ENCODE assay signal across 8 mouse cellular contexts in genomic region chr3:100906916-100907315, GRCm38 (mm10). TPM values are rescaled to one million over a fixed set of nuclear protein-coding genes. Genes with fewer than 3 reads are reported as not detected.
A peak's percentile ranks its signal among the peaks of the same experiment; 100 is the strongest.
DNase-seq lines count a peak whose midpoint lies in the region; ATAC-seq and TF ChIP-seq lines count a peak whose summit lies in the region.

No protein-coding gene starts in this region.

- peak; percentile 41; the same call in 1 of the 2 replicates for ATAC-seq in hindbrain, postnatal 0 days
- ATAC-seq in hindbrain, embryonic 16.5 days = no peak

- H3K4me3 ChIP-seq in hindbrain, postnatal 0 days (ENCODE audit: low read length) = no peak overlapping the region
- H3K4me3 ChIP-seq in hindbrain, embryonic 16.5 days (ENCODE audit: low read length) = no peak overlapping the region
- no peak overlapping the region for H3K4me3 ChIP-seq in thymus, adult 2 months (ENCODE audit: control insufficient read depth, insufficient read depth, low read length)

- TF ChIP-seq POLR2A in thymus, adult 2 months (IDR thresholded peaks at IDR 0.05; ENCODE audit: control insufficient read depth, extremely low read depth, insufficient read depth, low read length, poor library complexity) = no peak

- 37% methylated on average over 3 of the region's 3 CpGs for WGBS in hindbrain, postnatal 0 days
- 31% methylated on average over 3 of the region's 3 CpGs for WGBS in hindbrain, embryonic 16.5 days
- WGBS in thymus, adult 2 months = 53% methylated on average over 3 of the region's 3 CpGs

- H3K9me3 ChIP-seq in hindbrain, postnatal 0 days (ENCODE audit: low read length) = no peaks in the 10 kb centered on the region
- no peaks in the 10 kb centered on the region for H3K9me3 ChIP-seq in hindbrain, embryonic 16.5 days (ENCODE audit: control insufficient read depth, low read length)

- H3K9ac ChIP-seq in hindbrain, postnatal 0 days (replicated peaks; ENCODE audit: low read length) = no peak overlapping the region
- no peak overlapping the region for H3K9ac ChIP-seq in hindbrain, embryonic 16.5 days (ENCODE audit: low read depth, low read length)

- H3K27ac ChIP-seq in hindbrain, postnatal 0 days = no peak overlapping the region
- H3K27ac ChIP-seq in hindbrain, embryonic 16.5 days (ENCODE audit: low read depth, low read length) = no peak overlapping the region
- no peak overlapping the region for H3K27ac ChIP-seq in thymus, adult 2 months (ENCODE audit: control insufficient read depth, insufficient read depth, low read length)

- no peaks in the 10 kb centered on the region for H3K36me3 ChIP-seq in hindbrain, postnatal 0 days (ENCODE audit: insufficient read depth, low read length)
- H3K36me3 ChIP-seq in hindbrain, embryonic 16.5 days (ENCODE audit: control insufficient read depth, insufficient read depth, low read length) = no peaks in the 10 kb centered on the region
- H3K36me3 ChIP-seq in thymus, adult 2 months (ENCODE audit: control insufficient read depth, insufficient read depth, low read length) = no peaks in the 10 kb centered on the region

- H3K4me2 ChIP-seq in hindbrain, postnatal 0 days (ENCODE audit: low read depth, low read length) = no peak overlapping the region
- no peak overlapping the region for H3K4me2 ChIP-seq in hindbrain, embryonic 16.5 days (ENCODE audit: low read length)

- peak; percentile 54 for TF ChIP-seq CTCF in hindbrain, postnatal 0 days (IDR thresholded peaks at IDR 0.05; ENCODE audit: low read depth)
- no peak for TF ChIP-seq CTCF in thymus, adult 2 months (IDR thresholded peaks at IDR 0.05; ENCODE audit: borderline replicate concordance, control insufficient read depth, extremely low read depth, insufficient read depth, low read length, poor library complexity)

- DNase-seq in hindbrain, postnatal 0 days (ENCODE audit: low spot score) = peak; percentile 35
- peak; percentile 27 for DNase-seq in thymus, adult 2 months
- DNase-seq in thymus, postnatal 0 days (ENCODE audit: low spot score) = no peak
- DNase-seq in adrenal gland, postnatal 36 days = peak; percentile 35 to 61
- peak; percentile 25 for DNase-seq in thymus, postnatal 25 days
- no peak for DNase-seq in right cerebral cortex, postnatal 14 days
- no peak for DNase-seq in right cerebral cortex, postnatal 25 days

- 0 out of 2 replicates have a peak, but pooled peaks cover 2% of the 10 kb centered on the region for H3K4me1 ChIP-seq in hindbrain, postnatal 0 days (ENCODE audit: insufficient read depth, low read length)
- H3K4me1 ChIP-seq in hindbrain, embryonic 16.5 days (ENCODE audit: control insufficient read depth, insufficient read depth, low read depth, low read length) = no peaks in the 10 kb centered on the region
- no peaks in the 10 kb centered on the region; the same call in 1 of the 2 replicates for H3K4me1 ChIP-seq in thymus, adult 2 months (replicated peaks; ENCODE audit: control insufficient read depth, insufficient read depth, low read length)

- H3K27me3 ChIP-seq in hindbrain, postnatal 0 days (ENCODE audit: insufficient read depth, low read length) = no peaks in the 10 kb centered on the region
- no peaks in the 10 kb centered on the region for H3K27me3 ChIP-seq in hindbrain, embryonic 16.5 days (replicated peaks; ENCODE audit: control insufficient read depth, insufficient read depth, low read length)
- H3K27me3 ChIP-seq in thymus, adult 2 months (ENCODE audit: control insufficient read depth, insufficient read depth, low read length) = no peaks in the 10 kb centered on the region

RNA-seq across cellular contexts. Expression of gene Trim45, which starts 15.1 kb away (rescaled TPM):
- 9.0 and 9.9 TPM in 2 replicates for total RNA-seq in hindbrain, postnatal 0 days (2014; rRNA removed)
- 5.2 and 5.9 TPM in 2 replicates for polyA plus RNA-seq in hindbrain, postnatal 0 days (2015; fragmentation: Nextera tagmentation; extraction: Ambion mirVana)
- 7.6 and 8.7 TPM in 2 replicates for polyA plus RNA-seq in hindbrain, embryonic 16.5 days (2015; fragmentation: Nextera tagmentation; extraction: Ambion mirVana)
- polyA plus RNA-seq in thymus, adult 2 months (2012; rRNA removed) = 3.0 and 3.2 TPM in 2 replicates
- polyA plus RNA-seq in thymus, postnatal 0 days (2015; fragmentation: Nextera tagmentation; extraction: Ambion mirVana) = 2.4 and 2.7 TPM in 2 replicates
- total RNA-seq in adrenal gland, postnatal 36 days (2021) = 1 to 10 TPM; 3.4 to 4.1 TPM

Comparison
In these comparisons a context has a peak if more than half of its experiments do, and no peak if none do; other contexts are left out.
1. DNase-seq: peak in hindbrain, postnatal 0 days (single experiment), thymus, adult 2 months (single experiment), adrenal gland, postnatal 36 days (2 of 2) and thymus, postnatal 25 days (single experiment); none in thymus, postnatal 0 days (single experiment), right cerebral cortex, postnatal 14 days (single experiment) and right cerebral cortex, postnatal 25 days (single experiment).